Mouse (Mus musculus): ENCODE results near the gene Ube2j2.

DNA sequence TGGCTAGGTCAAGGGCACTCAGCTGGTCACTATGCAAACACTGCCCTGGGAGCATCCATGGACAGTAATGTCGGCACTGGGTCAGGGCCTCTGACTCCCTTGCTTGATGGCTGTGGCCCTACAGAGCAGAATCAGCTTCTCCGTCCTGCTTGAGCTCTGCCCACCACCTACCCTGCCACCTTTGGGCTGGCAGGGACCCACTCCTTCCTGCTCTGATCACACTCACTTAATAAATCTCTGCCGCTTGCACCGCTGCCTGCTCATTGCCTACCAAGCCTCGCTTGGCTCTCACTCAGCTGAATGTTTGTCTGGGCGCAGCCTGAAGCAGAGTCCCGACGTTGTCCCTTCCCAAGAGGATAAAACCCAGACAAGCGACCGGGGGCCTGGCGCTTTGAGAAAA, 36.6 kb upstream of the Ube2j2 start:
- TF ChIP-seq POLR2A (IDR thresholded peaks at IDR 0.05; ENCODE audit: borderline replicate concordance, extremely low read depth, low read depth, low read length) (no peak), CTCF (IDR thresholded peaks at IDR 0.05; ENCODE audit: insufficient read depth, low read length) (no peak)
